Mouse (Mus musculus) CD4-positive naive resting alpha-beta T cell, adult 76 days (primary cell): Measurements from ENCODE around the gene Elmod1. TPM values are rescaled to one million over a fixed set of nuclear protein-coding genes. Genes with fewer than 3 reads are reported as not detected.

ENCODE experiments used
- total RNA-seq: library from RNA; stranded (reverse); gene quantifications from one replicate; pipeline ENCODE4 v1.2.4, GENCODE M21; 2023

Gene Elmod1
- total RNA-seq: not detected

DNA sequence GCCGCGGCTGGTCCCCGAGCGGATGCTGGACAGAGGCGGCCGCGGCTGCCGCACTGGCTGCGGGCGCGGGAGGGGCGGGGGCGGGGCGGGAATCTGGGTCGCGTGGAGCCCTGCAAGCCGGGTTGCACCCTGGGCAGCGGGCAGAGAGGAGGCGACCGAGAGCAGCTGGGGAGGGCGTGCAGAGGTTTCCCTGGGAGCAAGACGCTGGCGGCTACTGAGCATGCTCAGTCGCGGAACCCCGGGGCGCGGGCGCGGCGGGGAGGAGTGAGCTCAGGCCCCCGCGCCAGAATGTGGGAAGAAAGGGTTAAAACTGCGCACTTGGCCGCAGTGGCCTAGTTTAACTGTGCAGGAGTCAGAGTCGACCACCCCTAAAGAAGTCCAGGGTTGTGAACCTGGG lies at the start of gene Elmod1:
TSS of gene Elmod1 (minus strand) at position 180 of the 397 bp plus-strand sequence.

Other genes starting within 250 kb of the Elmod1 start
- gene Slc35f2, start 203.8 kb downstream of the Elmod1 start, total RNA-seq: 8.9 TPM
- not detected for gene Sln, start 125.1 kb downstream of the Elmod1 start, total RNA-seq
- gene Tnfaip8l3, start 93.1 kb upstream of the Elmod1 start, total RNA-seq: not detected